Mouse (Mus musculus) limb, embryonic 15.5 days (tissue): ENCODE results near the gene Mta2. TPM values are rescaled to one million over a fixed set of nuclear protein-coding genes. Genes with fewer than 3 reads are reported as not detected.
A peak's percentile ranks its signal among the peaks of the same experiment; 100 is the strongest.
"Not testable (repeated sequence)": the region's sequence is repeated elsewhere in the genome, so short reads cannot be mapped to it uniquely, and the experiment has no call there.

Source experiments
- ATAC-seq: fragments of 200-750 bp; cut with Nextera tagmentation; 2 replicates; pipeline ENCODE4 v1.8.0; 2017; ENCODE audit warnings: low read depth, moderate TSS enrichment; ENCODE audit not compliant: insufficient number of reproducible peaks, low FRiP score, low TSS enrichment
- H3K27ac ChIP-seq: fragments of 300-500 bp; sonication (generic); 2 replicates; pipeline ENCODE4 v1.5.1; 2015; ENCODE audit warnings: moderate library complexity, mild to moderate bottlenecking, inconsistent platforms
- H3K27me3 ChIP-seq: fragments of 300-500 bp; sonication (generic); 2 replicates; pipeline ENCODE4 v1.6.1; 2015; ENCODE audit warnings: inconsistent platforms
- H3K36me3 ChIP-seq: fragments of 300-500 bp; sonication (generic); 2 replicates; pipeline ENCODE4 v1.6.1; 2015; ENCODE audit warnings: inconsistent platforms
- H3K4me1 ChIP-seq: fragments of 300-500 bp; sonication (generic); 2 replicates; pipeline ENCODE4 v1.6.1; 2015; ENCODE audit warnings: inconsistent platforms
- H3K4me2 ChIP-seq: fragments of 300-500 bp; sonication (generic); 2 replicates; pipeline ENCODE4 v1.6.1; 2015; ENCODE audit warnings: mild to moderate bottlenecking, inconsistent platforms
- H3K4me3 ChIP-seq: fragments of 300-500 bp; sonication (generic); 2 replicates; pipeline ENCODE4 v1.5.1; 2015; ENCODE audit warnings: mild to moderate bottlenecking, inconsistent platforms
- H3K9ac ChIP-seq: fragments of 300-500 bp; sonication (generic); 2 replicates; pipeline ENCODE4 v1.6.1; 2015; ENCODE audit warnings: inconsistent platforms
- H3K9me3 ChIP-seq: fragments of 300-500 bp; sonication (generic); 2 replicates; pipeline ENCODE4 v1.6.1; 2016; ENCODE audit warnings: inconsistent platforms
- WGBS: fragments of 180-500 bp; shearing (Covaris S2); methylation state at CpG from one replicate; pipeline ENCODE4 v1.1.7; 2015; 5-methylcytosine and 5-hydroxymethylcytosine counted together
- polyA plus RNA-seq: library from polyadenylated mRNA; unstranded; fragments of >200 nt; fragmentation: Nextera tagmentation; extraction: Ambion mirVana; gene quantifications from 2 replicates; pipeline ENCODE4 v1.2.1, GENCODE M21; 2015

The Mta2 gene
- polyA plus RNA-seq: 155 and 160 TPM in 2 replicates

DNA sequence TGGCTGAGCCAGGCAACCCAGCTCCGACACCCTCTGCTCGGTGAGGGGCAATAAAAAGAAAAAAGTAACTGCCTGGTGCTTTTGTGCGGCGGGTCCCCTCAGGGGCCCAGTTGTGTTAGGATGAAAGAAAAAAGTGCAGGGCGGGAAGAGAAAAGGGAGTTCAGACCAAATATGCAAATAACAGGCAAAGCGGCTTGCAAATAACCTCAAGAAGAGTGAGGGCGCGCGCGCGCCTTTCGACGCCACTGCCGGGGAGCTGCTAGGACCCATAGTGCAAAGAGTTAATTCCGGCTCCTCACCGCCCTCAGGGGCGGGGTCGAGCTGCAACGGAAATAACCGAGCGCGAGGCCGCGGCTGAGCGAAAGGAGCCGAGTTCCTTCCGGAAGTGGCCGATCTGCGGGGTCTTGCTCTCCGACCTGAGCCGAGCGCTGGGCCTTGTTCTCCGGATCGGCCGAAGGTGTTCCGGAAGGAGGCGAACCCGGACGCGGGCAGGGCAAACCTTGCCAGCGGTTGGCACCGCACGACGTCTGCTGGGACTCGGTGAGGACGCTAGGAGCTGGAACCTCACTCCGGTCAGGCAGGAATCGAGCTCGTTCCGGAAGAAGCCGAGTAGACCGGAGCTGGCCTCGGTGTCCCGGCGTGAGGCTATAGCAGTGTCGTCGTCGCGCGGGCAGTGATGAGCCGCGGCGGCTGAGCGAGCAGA, at the start of gene Mta2:
Gene Mta2 (plus strand): TSS at position 361 of the 703 bp plus-strand sequence.
- Histone ChIP-seq H3K4me3 (peak within 1 kb of the TSS; percentile 90), H3K4me1 (peaks cover 37% of the 10 kb centered on the region), H3K9me3 (no peaks in the 10 kb centered on the region), H3K27me3 (no peaks in the 10 kb centered on the region), H3K36me3 (peaks cover 48% of the 10 kb centered on the region), H3K27ac (peak within 1 kb of the TSS; percentile 98), H3K4me2 (peak within 1 kb of the TSS; percentile 64), H3K9ac (peak within 1 kb of the TSS; percentile 94)
- ATAC-seq: peak; percentile 92
- WGBS: under 1% methylated on average over 64 of the region's 64 CpGs

DNA sequence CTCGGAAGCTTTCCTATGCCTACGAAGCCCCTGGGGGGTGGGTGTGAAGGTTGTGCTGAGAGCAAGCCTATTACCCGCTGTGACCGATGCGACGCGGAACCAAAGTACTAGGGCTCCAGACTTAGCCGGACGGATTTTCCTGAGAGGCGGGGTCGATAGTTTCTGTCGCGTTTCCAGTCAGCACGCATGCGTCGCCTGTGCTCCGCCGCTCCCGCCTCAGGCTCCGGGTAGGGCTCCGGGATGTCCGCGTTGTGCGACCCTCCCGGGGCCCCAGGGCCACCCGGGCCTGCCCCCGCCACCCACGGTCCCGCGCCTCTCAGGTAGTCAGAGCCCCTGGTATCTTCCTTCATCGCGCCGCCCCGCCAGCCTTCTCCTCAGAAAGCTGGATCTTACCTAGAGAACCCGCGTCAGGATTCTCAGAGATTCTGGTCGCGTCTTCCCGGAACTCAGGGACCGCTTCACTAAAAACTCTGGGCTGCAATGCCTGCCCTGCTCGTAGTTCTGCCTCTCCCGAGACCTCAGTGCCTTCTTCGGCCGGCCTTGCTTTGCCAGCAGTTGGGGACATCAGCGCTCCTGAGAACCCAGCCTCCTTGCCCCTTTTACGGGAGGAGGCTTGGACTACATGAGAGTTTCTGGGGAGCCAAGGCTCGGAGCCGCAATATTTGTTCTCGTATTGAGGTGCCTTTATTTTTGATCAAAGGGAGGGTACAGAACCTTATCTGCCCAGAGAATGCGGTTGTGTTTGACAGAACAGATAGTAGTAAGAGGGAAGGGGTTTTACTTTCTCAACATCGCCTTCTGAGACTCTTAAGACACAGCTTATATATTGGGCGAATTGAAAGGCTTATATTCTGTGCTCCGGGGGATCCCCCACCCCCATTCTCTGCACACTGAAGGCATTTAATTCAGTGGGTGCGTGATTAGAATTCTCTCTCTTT, 48.6 kb upstream of the Mta2 start, which contains the start of gene Ints5:
Gene Ints5 (plus strand): TSS at position 177 of the 938 bp plus-strand sequence.
- Histone ChIP-seq H3K4me3 (peak within 1 kb of the TSS; percentile 79), H3K9ac (peak within 1 kb of the TSS; percentile 84), H3K9me3 (no peaks in the 10 kb centered on the region), H3K4me2 (peak within 1 kb of the TSS; percentile 79), H3K27ac (peak within 1 kb of the TSS; percentile 90), H3K27me3 (no peaks in the 10 kb centered on the region), H3K36me3 (peaks cover 30% of the 10 kb centered on the region), H3K4me1 (peaks cover 37% of the 10 kb centered on the region)
- ATAC-seq: peak; percentile 30; the same call in 1 of the 2 replicates
- WGBS: 2% methylated on average over 54 of the region's 54 CpGs

DNA sequence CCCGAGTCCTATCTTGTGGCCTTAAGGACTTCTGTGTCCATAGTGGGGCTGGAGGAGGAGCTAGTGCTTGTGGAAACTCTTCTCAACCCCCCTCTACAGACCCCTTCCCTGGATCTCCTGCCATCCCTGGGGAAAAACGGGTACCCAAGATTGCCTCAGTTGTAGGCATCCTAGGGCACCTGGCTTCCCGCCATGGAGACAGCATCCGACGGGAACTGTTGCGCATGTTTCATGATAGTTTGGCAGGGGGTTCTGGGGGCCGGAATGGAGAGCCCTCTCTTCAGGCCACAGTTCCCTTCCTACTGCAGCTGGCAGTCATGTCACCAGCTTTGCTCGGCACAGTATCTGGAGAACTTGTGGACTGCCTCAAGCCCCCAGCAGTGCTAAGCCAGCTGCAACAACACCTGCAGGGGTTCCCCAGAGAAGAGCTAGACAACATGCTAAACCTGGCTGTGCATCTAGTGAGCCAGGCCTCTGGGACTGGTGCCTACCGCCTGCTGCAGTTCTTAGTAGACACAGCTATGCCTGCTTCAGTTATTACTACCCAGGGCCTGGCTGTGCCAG, 46.2 kb upstream of the Mta2 start:
- H3K4me1 ChIP-seq: peaks cover 39% of the 10 kb centered on the region
- no peak overlapping the region for H3K4me2 ChIP-seq
- no peak overlapping the region for H3K27ac ChIP-seq
- H3K36me3 ChIP-seq: peaks cover 30% of the 10 kb centered on the region
- H3K27me3 ChIP-seq: no peaks in the 10 kb centered on the region
- H3K9me3 ChIP-seq: no peaks in the 10 kb centered on the region
- no peak for ATAC-seq
- WGBS: 85% methylated on average over 9 of the region's 9 CpGs
- no peak overlapping the region for H3K4me3 ChIP-seq
- no peak overlapping the region for H3K9ac ChIP-seq

DNA sequence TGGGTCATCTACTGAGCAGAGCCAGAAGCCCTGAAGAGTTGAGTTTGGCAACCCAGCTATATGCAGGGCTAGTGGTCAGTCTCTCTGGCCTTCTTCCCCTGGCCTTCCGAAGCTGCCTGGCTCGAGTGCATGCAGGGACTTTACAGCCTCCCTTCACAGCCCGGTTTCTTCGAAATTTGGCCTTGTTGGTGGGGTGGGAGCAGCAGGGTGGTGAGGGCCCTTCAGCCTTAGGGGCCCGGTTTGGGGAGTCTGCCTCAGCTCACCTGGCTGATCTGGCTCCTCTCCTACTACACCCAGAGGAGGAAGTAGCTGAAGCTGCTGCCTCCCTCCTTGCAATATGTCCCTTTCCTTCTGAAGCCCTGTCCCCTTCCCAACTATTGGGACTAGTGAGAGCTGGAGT, 45.4 kb upstream of the Mta2 start:
- H3K4me3 ChIP-seq, H3K27me3 ChIP-seq, H3K27ac ChIP-seq, H3K9me3 ChIP-seq, H3K9ac ChIP-seq, H3K4me2 ChIP-seq, ATAC-seq: not testable (repeated sequence)
- 74% methylated on average over 5 of the region's 5 CpGs for WGBS
- peaks cover 23% of the 10 kb centered on the region for H3K36me3 ChIP-seq
- H3K4me1 ChIP-seq: peaks cover 39% of the 10 kb centered on the region

DNA sequence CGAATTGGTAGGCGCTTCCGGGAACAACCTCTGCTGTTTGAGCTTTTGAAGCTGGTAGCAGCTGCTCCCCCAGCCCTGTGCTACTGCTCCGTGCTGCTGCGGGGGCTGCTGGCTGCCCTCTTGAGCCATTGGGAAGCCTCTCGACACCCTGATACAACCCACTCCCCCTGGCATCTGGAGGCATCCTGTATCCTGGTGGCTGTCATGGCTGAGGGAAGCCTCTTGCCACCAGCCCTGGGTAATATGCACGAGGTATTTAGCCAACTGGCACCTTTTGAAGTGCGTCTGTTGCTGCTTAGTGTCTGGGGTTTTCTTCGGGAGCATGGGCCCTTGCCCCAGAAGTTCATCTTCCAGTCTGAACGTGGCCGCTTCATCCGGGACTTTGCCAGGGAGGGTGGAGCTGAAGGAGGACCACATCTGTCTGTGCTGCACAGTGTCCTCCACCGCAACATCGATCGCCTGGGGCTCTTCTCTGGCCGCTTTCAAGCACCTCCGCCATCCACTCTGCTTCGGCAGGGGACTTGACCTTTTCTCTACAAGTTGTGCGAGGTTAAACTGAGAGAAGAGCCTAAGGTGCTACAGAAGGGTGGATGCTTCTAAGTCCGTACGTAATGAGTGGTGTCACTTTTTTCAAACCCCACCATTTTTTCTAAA, 44.3 kb upstream of the Mta2 start:
- H3K4me3 ChIP-seq: peak overlapping the region; percentile 91
- H3K27ac ChIP-seq: peak overlapping the region; percentile 91
- H3K9me3 ChIP-seq, ATAC-seq, H3K27me3 ChIP-seq: not testable (repeated sequence)
- peak overlapping the region; percentile 64 for H3K4me2 ChIP-seq
- 15% methylated on average over 21 of the region's 21 CpGs for WGBS
- H3K9ac ChIP-seq: peak overlapping the region; percentile 33
- H3K4me1 ChIP-seq: peaks cover 39% of the 10 kb centered on the region
- H3K36me3 ChIP-seq: peaks cover 28% of the 10 kb centered on the region

DNA sequence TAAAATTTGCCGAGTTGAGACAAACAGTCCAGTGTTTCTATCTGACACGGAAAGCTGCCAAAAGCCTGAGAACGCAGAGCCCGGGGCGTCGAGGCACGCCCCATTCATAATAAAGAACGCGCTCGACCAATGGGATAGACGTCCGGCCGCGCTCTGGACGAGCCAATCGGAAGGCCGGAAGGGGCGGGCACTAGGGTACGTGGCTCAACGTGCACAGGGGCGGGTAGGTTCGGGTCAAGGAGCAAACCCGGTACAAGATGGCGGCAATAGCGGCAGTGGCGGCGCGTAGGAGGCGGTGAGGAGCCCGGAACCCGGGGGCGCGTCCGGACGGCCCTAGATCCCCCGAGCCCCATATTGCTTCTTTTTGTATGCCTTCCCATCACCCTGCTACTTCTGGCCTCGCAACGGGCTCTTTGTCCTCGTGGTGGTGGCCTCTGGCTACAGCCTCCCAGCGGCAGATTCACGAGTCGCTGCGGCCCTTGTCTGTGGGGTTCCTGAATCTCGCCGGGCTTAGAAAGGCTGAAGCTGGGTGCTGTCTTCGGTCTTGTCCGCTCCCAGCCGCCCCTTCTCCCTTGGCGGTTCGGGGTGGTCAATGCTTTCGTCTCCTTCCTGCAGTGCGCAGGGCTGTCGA, 43.7 kb upstream of the Mta2 start, which contains the start of gene Ganab:
Gene Ganab (plus strand): TSS at position 207 of the 631 bp plus-strand sequence.
- peak; percentile 98 for ATAC-seq
- H3K36me3 ChIP-seq: peaks cover 33% of the 10 kb centered on the region
- WGBS: under 1% methylated on average over 53 of the region's 53 CpGs

DNA sequence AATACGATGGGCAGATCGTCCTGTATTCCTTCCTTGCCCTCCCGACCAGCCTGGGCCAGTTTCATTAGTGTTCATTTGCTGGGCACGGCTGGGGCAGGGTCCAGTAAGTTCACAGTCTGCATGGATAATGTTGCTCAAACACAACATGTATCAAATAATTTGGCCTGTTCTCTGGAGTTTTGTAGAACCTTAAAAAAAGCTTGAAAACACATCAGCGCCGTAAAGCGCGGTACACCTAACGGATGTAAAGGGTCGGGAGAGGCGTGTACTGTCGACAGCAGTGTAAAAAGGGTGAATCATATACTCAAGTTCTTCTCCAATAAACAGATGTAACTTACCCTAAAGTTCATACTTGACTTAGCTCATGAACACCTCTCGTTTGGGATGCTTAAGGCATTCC, 43.1 kb upstream of the Mta2 start:
- Histone ChIP-seq H3K27ac (peak overlapping the region; percentile 88), H3K27me3 (no peaks in the 10 kb centered on the region), H3K4me2 (peak overlapping the region; percentile 64), H3K9ac (peak overlapping the region; percentile 93), H3K36me3 (peaks cover 39% of the 10 kb centered on the region), H3K9me3 (no peaks in the 10 kb centered on the region), H3K4me3 (peak overlapping the region; percentile 91), H3K4me1 (peaks cover 34% of the 10 kb centered on the region)
- 6% methylated on average over 13 of the region's 13 CpGs for WGBS
- ATAC-seq: no peak

More for the DNA sequence above, 43.7 kb upstream of the Mta2 start, which contains the start of gene Ganab:
- H3K27ac ChIP-seq: peak within 1 kb of the TSS; percentile 91
- peak within 1 kb of the TSS; percentile 64 for H3K4me2 ChIP-seq
- H3K9me3 ChIP-seq: no peaks in the 10 kb centered on the region
- H3K4me1 ChIP-seq: peaks cover 37% of the 10 kb centered on the region
- H3K4me3 ChIP-seq: peak within 1 kb of the TSS; percentile 91
- no peaks in the 10 kb centered on the region for H3K27me3 ChIP-seq
- peak within 1 kb of the TSS; percentile 93 for H3K9ac ChIP-seq

DNA sequence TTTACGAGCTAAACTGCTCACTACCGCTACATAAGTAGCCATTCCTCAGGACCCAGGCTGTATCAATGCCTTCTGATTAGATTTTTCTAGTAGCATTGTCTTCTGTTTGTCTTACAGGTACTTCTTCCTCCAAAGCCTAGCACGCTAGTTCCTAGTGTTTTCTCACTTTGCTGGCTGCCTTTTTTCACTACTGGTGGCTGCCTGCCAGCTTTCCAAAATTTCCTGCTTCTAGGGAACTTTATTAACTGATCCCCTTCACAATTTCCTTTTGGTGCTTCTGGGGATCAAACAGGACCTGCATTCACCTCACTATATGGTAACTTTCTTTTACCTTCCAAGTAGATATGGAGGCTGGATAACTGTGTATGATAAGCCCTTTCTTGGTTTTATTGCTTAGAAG, 42.6 kb upstream of the Mta2 start:
- peaks cover 43% of the 10 kb centered on the region for H3K36me3 ChIP-seq
- H3K4me3 ChIP-seq: peak overlapping the region; percentile 91
- 29% methylated on average over 3 of the region's 3 CpGs for WGBS
- H3K9ac ChIP-seq: peak overlapping the region; percentile 93; the same call in 1 of the 2 replicates
- ATAC-seq: no peak
- H3K9me3 ChIP-seq: no peaks in the 10 kb centered on the region
- peak overlapping the region; percentile 64 for H3K4me2 ChIP-seq
- H3K27ac ChIP-seq: no peak overlapping the region
- peaks cover 30% of the 10 kb centered on the region for H3K4me1 ChIP-seq
- no peaks in the 10 kb centered on the region for H3K27me3 ChIP-seq

DNA sequence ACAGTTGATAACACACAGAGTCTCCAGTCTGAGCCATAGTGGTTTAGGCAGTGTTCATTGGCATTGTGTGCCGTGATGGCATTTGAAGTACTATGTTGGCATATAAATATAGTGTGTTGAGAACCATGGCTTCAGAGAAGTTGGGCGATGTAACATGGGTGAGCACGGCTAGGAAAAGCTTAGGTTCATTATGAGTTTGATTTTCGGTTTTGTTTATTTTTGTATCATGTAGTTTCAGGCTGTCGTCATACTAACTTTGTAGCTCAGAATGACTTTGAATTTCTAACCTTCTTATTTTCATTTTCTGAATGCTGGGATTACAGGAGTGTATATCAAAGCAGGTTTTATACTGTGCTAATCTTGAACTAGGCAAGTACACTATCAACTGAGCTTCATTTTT, 38.3 kb upstream of the Mta2 start:
- H3K36me3 ChIP-seq: peaks cover 62% of the 10 kb centered on the region
- no peak overlapping the region for H3K4me3 ChIP-seq
- H3K27ac ChIP-seq: no peak overlapping the region
- ATAC-seq: no peak
- 94% methylated on average over 5 of the region's 5 CpGs for WGBS
- H3K27me3 ChIP-seq: no peaks in the 10 kb centered on the region
- no peak overlapping the region for H3K4me2 ChIP-seq
- no peaks in the 10 kb centered on the region for H3K9me3 ChIP-seq
- H3K9ac ChIP-seq: no peak overlapping the region
- H3K4me1 ChIP-seq: peaks cover 8% of the 10 kb centered on the region

DNA sequence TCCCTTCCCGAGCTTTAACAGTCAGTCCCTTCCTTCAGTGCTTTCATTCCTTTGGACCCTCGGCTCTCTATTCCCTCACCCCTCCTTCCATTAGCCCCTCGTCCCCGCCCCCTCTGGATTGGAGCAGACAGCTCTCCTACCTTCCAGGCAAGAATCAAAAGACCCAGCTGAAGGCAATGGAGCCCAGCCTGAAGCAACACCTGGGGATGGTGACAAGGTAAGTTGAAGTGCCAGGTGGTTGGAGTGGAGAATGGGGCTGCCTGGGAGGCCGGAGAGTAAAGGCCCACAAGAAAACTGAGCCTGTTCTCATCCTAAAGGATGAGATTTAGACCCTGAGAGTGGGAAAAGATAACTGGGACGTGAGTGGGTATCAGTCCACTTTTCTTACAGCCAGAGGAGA, 33.1 kb upstream of the Mta2 start:
- Histone ChIP-seq H3K4me1 (no peaks in the 10 kb centered on the region), H3K36me3 (peaks cover 95% of the 10 kb centered on the region), H3K9ac (no peak overlapping the region), H3K27me3 (no peaks in the 10 kb centered on the region), H3K4me3 (no peak overlapping the region), H3K9me3 (no peaks in the 10 kb centered on the region), H3K4me2 (no peak overlapping the region), H3K27ac (no peak overlapping the region)
- 92% methylated on average over 6 of the region's 6 CpGs for WGBS
- no peak for ATAC-seq

DNA sequence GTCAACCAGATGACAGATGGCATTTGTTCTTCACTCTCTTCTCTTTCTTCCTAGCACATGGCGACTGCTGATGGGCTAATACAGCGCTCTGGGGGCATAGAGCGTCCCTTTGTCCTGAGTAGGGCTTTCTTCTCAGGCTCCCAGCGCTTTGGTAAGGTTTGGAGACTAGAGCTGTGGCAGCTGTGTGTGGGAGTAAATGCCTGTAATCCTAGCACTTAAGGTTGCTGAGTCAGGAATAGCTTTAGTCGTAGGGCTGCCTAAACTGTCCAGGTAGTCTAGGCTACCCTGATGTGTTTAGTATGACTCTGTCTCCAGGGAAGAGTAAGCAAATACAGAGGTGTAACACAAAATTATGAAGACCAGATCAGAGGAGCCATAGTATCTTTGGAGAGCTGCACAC, 29.9 kb upstream of the Mta2 start:
- Histone ChIP-seq H3K9ac (no peak overlapping the region), H3K27ac (no peak overlapping the region), H3K4me1 (no peaks in the 10 kb centered on the region), H3K4me3 (no peak overlapping the region), H3K36me3 (peaks cover 100% of the 10 kb centered on the region), H3K4me2 (no peak overlapping the region), H3K27me3 (no peaks in the 10 kb centered on the region), H3K9me3 (no peaks in the 10 kb centered on the region)
- no peak for ATAC-seq
- 96% methylated on average over 5 of the region's 5 CpGs for WGBS
